Mouse (Mus musculus): ENCODE results near the gene Gm21834. TPM values are rescaled to one million over a fixed set of nuclear protein-coding genes. Genes with fewer than 3 reads are reported as not detected.

The Gm21834 gene
- polyA plus RNA-seq (2012; ENCODE audit: insufficient read depth, insufficient read length, missing spikeins), result not detected in 2 replicates

- no peak for TF ChIP-seq POLR2A (IDR thresholded peaks at IDR 0.05; ENCODE audit: borderline replicate concordance, low read depth, low read length)
- TF ChIP-seq CTCF (IDR thresholded peaks at IDR 0.05; ENCODE audit: low read depth, low read length), result no peak
- H3K27ac ChIP-seq (ENCODE audit: insufficient read depth, low read depth, low read length), result no peak within 1 kb of the TSS
- H3K4me1 ChIP-seq (ENCODE audit: control insufficient read depth, insufficient read depth, low read length), result no peaks in the 10 kb centered on the region
- no peak within 1 kb of the TSS for H3K4me3 ChIP-seq (ENCODE audit: insufficient read depth, low read length)
Measured at GRCm38 (mm10) chr17:57742119-57742518, at the start of gene Gm21834. Gene Gm21834, minus strand, starts transcription at chr17:57742219.

GRCm38 (mm10) chr17:57788161-57788799, 46.3 kb upstream of the Gm21834 start:
- Histone ChIP-seq H3K4me1 (ENCODE audit: control insufficient read depth, insufficient read depth, low read length) (no peaks in the 10 kb centered on the region), H3K4me3 (ENCODE audit: insufficient read depth, low read length) (no peak overlapping the region), H3K27ac (ENCODE audit: insufficient read depth, low read depth, low read length) (no peak overlapping the region)
- TF ChIP-seq CTCF (IDR thresholded peaks at IDR 0.05; ENCODE audit: low read depth, low read length) (no peak), POLR2A (IDR thresholded peaks at IDR 0.05; ENCODE audit: borderline replicate concordance, low read depth, low read length) (no peak)

GRCm38 (mm10) chr17:57770904-57771303, 28.9 kb upstream of the Gm21834 start:
- Histone ChIP-seq H3K4me1 (ENCODE audit: control insufficient read depth, insufficient read depth, low read length) (no peaks in the 10 kb centered on the region), H3K4me3 (ENCODE audit: insufficient read depth, low read length) (no peak overlapping the region), H3K27ac (ENCODE audit: insufficient read depth, low read depth, low read length) (no peak overlapping the region)
- TF ChIP-seq POLR2A (IDR thresholded peaks at IDR 0.05; ENCODE audit: borderline replicate concordance, low read depth, low read length), result no peak
- TF ChIP-seq CTCF (IDR thresholded peaks at IDR 0.05; ENCODE audit: low read depth, low read length), result no peak

- TF ChIP-seq CTCF (IDR thresholded peaks at IDR 0.05; ENCODE audit: low read depth, low read length) (no peak), POLR2A (IDR thresholded peaks at IDR 0.05; ENCODE audit: borderline replicate concordance, low read depth, low read length) (no peak)
- no peak within 1 kb of the TSS for H3K4me3 ChIP-seq (ENCODE audit: insufficient read depth, low read length)
- no peak within 1 kb of the TSS for H3K27ac ChIP-seq (ENCODE audit: insufficient read depth, low read depth, low read length)
- H3K4me1 ChIP-seq (ENCODE audit: control insufficient read depth, insufficient read depth, low read length), result no peaks in the 10 kb centered on the region
Measured at GRCm38 (mm10) chr17:57768622-57769610, 26.9 kb upstream of the Gm21834 start, which contains the start of gene Cntnap5c. Gene Cntnap5c, plus strand, starts transcription at chr17:57769570.

GRCm38 (mm10) chr17:57767306-57767705, 25.3 kb upstream of the Gm21834 start:
- H3K4me1 ChIP-seq (ENCODE audit: control insufficient read depth, insufficient read depth, low read length), result no peaks in the 10 kb centered on the region
- no peak for TF ChIP-seq POLR2A (IDR thresholded peaks at IDR 0.05; ENCODE audit: borderline replicate concordance, low read depth, low read length)
- no peak for TF ChIP-seq CTCF (IDR thresholded peaks at IDR 0.05; ENCODE audit: low read depth, low read length)

GRCm38 (mm10) chr17:57758033-57758432, 16.0 kb upstream of the Gm21834 start:
- TF ChIP-seq CTCF (IDR thresholded peaks at IDR 0.05; ENCODE audit: low read depth, low read length), result no peak
- TF ChIP-seq POLR2A (IDR thresholded peaks at IDR 0.05; ENCODE audit: borderline replicate concordance, low read depth, low read length), result no peak
- H3K4me3 ChIP-seq (ENCODE audit: insufficient read depth, low read length), result no peak overlapping the region
- H3K4me1 ChIP-seq (ENCODE audit: control insufficient read depth, insufficient read depth, low read length), result no peaks in the 10 kb centered on the region
- no peak overlapping the region for H3K27ac ChIP-seq (ENCODE audit: insufficient read depth, low read depth, low read length)

More at GRCm38 (mm10) chr17:57767306-57767705, 25.3 kb upstream of the Gm21834 start:
- Histone ChIP-seq H3K4me3 (ENCODE audit: insufficient read depth, low read length) (no peak overlapping the region), H3K27ac (ENCODE audit: insufficient read depth, low read depth, low read length) (no peak overlapping the region)

- Histone ChIP-seq H3K4me1 (ENCODE audit: control insufficient read depth, insufficient read depth, low read length) (no peaks in the 10 kb centered on the region), H3K4me3 (ENCODE audit: insufficient read depth, low read length) (no peak overlapping the region), H3K27ac (ENCODE audit: insufficient read depth, low read depth, low read length) (no peak overlapping the region)
- TF ChIP-seq CTCF (IDR thresholded peaks at IDR 0.05; ENCODE audit: low read depth, low read length), result no peak
- TF ChIP-seq POLR2A (IDR thresholded peaks at IDR 0.05; ENCODE audit: borderline replicate concordance, low read depth, low read length), result no peak
Measured at GRCm38 (mm10) chr17:57694791-57695190, 47.2 kb downstream of the Gm21834 start.

Other genes starting within 250 kb of the Gm21834 start
- gene Vmn2r120, start 196.7 kb downstream of the Gm21834 start, polyA plus RNA-seq (2012; ENCODE audit: insufficient read depth, insufficient read length, missing spikeins), result not detected in 2 replicates
- gene Cntnap5c, start 27.4 kb upstream of the Gm21834 start, polyA plus RNA-seq (2012; ENCODE audit: insufficient read depth, insufficient read length, missing spikeins), result not detected in 2 replicates